Mouse (Mus musculus) olfactory bulb, adult 2 months (tissue): ENCODE results near the gene Map3k6.

Source experiments
- CTCF ChIP-seq: fragments of 200-500 bp; IDR thresholded peaks from 2 replicates; pipeline ENCODE4 v1.5.1; 2012; ENCODE audit warnings: low read depth, mild to moderate bottlenecking, low read length, moderate library complexity; ENCODE audit not compliant: insufficient read depth
- POLR2A ChIP-seq: fragments of 200-500 bp; IDR thresholded peaks from 2 replicates; pipeline ENCODE4 v1.6.1; 2012; ENCODE audit warnings: mild to moderate bottlenecking, low read depth, low read length, moderate library complexity; ENCODE audit not compliant: insufficient read depth

- TF ChIP-seq CTCF = no peak
- TF ChIP-seq POLR2A = no peak
Measured at GRCm38 (mm10) chr4:133286476-133287077, 46.0 kb downstream of the Map3k6 start.
